Mouse (Mus musculus) ES-Bruce4 (cell line): ENCODE measurements around the gene Dcaf17. TPM values are rescaled to one million over a fixed set of nuclear protein-coding genes. Genes with fewer than 3 reads are reported as not detected.

Experiments used
- H3K27ac ChIP-seq: 2 replicates; pipeline ENCODE4 v1.5.1; 2012; ENCODE audit warnings: low read length, inconsistent platforms; ENCODE audit not compliant: insufficient read depth
- H3K27me3 ChIP-seq: 2 replicates; pipeline ENCODE4 v1.6.1; 2012; ENCODE audit warnings: mild to moderate bottlenecking, low read length, inconsistent platforms; ENCODE audit not compliant: control insufficient read depth, poor library complexity, insufficient read depth, severe bottlenecking
- H3K36me3 ChIP-seq: 2 replicates; pipeline ENCODE4 v1.6.1; 2012; ENCODE audit warnings: inconsistent platforms, mild to moderate bottlenecking, low read length, moderate library complexity; ENCODE audit not compliant: control insufficient read depth, poor library complexity, insufficient read depth, severe bottlenecking
- H3K4me1 ChIP-seq: one replicate; pipeline ENCODE4 v1.8.1; 2011; ENCODE audit warnings: low read length; ENCODE audit not compliant: control insufficient read depth, insufficient read depth
- H3K4me3 ChIP-seq: 2 replicates; pipeline ENCODE4 v1.5.1; 2011; ENCODE audit warnings: low read depth, mild to moderate bottlenecking, low read length
- H3K9ac ChIP-seq: 2 replicates; pipeline ENCODE4 v1.6.1; 2012; ENCODE audit warnings: low read depth, mild to moderate bottlenecking, inconsistent platforms; ENCODE audit not compliant: poor library complexity, severe bottlenecking
- H3K9me3 ChIP-seq: replicated peaks from 2 replicates; pipeline ENCODE4 v1.6.1; 2012; ENCODE audit warnings: mild to moderate bottlenecking, low read length, inconsistent platforms; ENCODE audit not compliant: control insufficient read depth, poor library complexity, insufficient read depth, severe bottlenecking
- CTCF ChIP-seq: IDR thresholded peaks from one replicate; pipeline ENCODE4 v1.8.1; 2011; ENCODE audit warnings: low read depth, low read length
- EP300 ChIP-seq: IDR thresholded peaks from 2 replicates; pipeline ENCODE4 v1.6.1; 2011; ENCODE audit warnings: low read depth, low read length; ENCODE audit not compliant: insufficient read depth
- POLR2A ChIP-seq: IDR thresholded peaks from one replicate; pipeline ENCODE4 v1.8.1; 2011; ENCODE audit warnings: low read length; ENCODE audit not compliant: insufficient read depth
- polyA plus RNA-seq: library from polyadenylated mRNA; stranded (reverse); fragments of >200 nt; gene quantifications from 2 replicates; pipeline ENCODE4 v1.2.4, GENCODE M21; 2011; ENCODE audit warnings: low read depth; ENCODE audit not compliant: missing spikeins, insufficient read depth, insufficient read length

The Dcaf17 gene
- polyA plus RNA-seq, 1 experiment = 52.8 TPM

DNA sequence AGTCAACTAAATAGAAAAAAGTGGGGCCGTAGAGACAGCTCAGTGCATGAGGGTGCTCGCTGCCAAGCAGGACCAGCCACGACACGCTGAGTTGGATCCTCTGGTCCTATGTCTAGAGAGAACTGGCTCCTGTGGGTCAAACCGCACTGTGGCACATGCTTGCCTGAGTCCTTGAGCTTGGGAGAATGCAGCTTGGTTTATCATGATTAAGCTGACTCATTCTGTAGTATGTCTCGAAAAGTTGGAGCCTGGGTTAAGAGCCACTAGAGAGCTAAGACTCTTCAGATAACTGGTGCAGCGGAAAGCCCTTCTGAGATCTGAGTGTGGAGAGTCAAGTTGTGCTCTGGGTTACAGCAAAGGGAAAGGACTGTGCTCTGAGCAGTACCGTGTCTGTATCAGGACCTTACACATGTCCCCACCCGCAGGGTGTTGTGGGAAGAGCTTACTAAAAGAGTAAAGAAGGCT is 78.9 kb downstream of the Dcaf17 start:
- Histone ChIP-seq H3K27me3 (no peaks in the 10 kb centered on the region), H3K27ac (no peak overlapping the region), H3K9ac (no peak overlapping the region), H3K4me1 (no peaks in the 10 kb centered on the region), H3K9me3 (no peaks in the 10 kb centered on the region), H3K4me3 (no peak overlapping the region), H3K36me3 (no peaks in the 10 kb centered on the region)
- TF ChIP-seq CTCF (no peak), POLR2A (no peak), EP300 (no peak)

DNA sequence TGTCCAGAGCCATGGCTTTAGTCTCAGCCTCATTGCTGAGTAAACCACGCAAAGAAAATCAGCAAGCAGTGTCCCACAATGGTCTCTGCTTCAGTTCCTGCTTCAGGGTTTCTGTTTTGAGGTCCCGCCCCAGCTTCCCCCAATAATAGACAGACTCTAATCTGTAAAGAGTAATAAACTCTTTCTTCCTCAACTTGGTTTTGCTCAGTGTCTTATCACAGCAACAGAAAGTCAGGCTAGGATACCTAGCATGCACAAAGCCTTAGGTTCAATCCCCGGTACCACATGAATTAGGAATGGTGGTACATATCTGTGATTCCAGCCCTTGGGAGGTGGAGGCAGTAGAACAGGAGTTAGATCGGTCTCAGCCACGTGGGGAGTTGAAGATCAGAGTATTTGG is 79.7 kb downstream of the Dcaf17 start:
- H3K27me3 ChIP-seq = no peaks in the 10 kb centered on the region
- H3K9ac ChIP-seq = no peak overlapping the region
- TF ChIP-seq CTCF (no peak), EP300 (no peak), POLR2A (no peak)
- no peaks in the 10 kb centered on the region for H3K9me3 ChIP-seq
- H3K4me1 ChIP-seq = no peaks in the 10 kb centered on the region
- no peak overlapping the region for H3K27ac ChIP-seq
- H3K36me3 ChIP-seq = no peaks in the 10 kb centered on the region
- H3K4me3 ChIP-seq = no peak overlapping the region

DNA sequence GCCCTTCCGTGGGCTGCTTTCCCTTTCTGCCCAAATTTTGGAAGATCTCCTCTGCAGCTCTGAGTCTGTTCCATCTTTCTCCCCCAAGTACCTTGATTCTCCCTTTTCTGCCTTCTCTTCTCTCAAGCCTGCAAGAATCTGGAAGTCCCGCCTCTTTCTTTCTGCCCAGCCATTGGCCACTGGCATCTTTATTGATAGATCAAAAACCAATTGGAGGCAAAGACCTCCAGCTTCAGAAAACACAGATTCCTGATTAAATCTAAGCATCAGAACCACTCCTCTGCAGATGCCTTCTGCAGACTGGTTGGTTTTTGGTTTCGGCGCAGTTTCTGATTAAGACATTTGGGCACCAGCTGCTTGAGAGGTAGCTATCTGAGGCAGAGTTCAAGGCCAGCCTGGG is 85.5 kb downstream of the Dcaf17 start:
- Histone ChIP-seq H3K36me3 (no peaks in the 10 kb centered on the region), H3K27me3 (no peaks in the 10 kb centered on the region), H3K4me3 (peak overlapping the region; percentile 22), H3K9me3 (no peaks in the 10 kb centered on the region), H3K27ac (no peak overlapping the region), H3K9ac (no peak overlapping the region), H3K4me1 (peaks cover 1% of the 10 kb centered on the region)
- TF ChIP-seq CTCF (no peak), POLR2A (no peak), EP300 (no peak)

DNA sequence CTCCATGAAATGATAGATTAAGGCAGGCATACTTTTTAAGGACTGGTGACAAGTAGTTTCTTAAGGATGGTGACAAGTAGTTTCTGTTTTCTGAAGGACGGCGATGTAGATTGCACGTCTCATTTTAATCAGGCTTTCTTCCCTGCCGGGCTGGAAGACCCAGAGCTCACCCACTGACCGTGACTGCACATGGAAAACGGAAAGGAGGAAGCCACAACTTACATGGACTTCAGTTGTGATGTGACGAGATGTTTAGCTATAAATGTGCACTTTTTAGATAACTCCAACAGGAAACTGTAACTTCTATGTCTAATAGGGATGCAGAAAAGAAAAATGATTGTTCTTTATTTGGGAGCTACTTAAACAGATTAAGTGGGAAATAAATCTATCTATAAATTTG is 87.3 kb downstream of the Dcaf17 start:
- H3K9me3 ChIP-seq = no peaks in the 10 kb centered on the region
- H3K27ac ChIP-seq = no peak overlapping the region
- peaks cover 1% of the 10 kb centered on the region for H3K4me1 ChIP-seq
- no peak for TF ChIP-seq CTCF
- TF ChIP-seq EP300 = no peak
- no peak for TF ChIP-seq POLR2A
- H3K4me3 ChIP-seq = no peak overlapping the region
- no peaks in the 10 kb centered on the region for H3K36me3 ChIP-seq
- H3K27me3 ChIP-seq = no peaks in the 10 kb centered on the region
- H3K9ac ChIP-seq = no peak overlapping the region

DNA sequence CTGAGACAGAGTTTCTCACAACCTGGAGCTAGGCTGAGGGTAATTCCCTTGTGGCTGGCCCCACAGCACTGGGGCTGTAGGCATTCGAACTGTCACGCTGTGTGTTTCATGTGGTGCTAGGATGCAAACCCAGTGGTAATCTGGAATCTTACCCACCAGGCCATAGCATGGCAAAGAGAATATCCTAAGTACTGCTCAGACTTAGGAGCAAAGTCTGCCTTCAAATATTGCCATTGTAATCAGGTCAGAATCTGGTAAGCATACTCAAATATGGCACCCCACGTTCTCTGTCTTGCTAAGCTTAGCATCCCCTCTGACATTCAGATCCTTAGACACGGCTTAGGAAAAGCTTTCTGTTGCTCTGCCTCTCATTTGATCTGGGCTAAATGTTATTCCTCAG is 90.7 kb downstream of the Dcaf17 start:
- peaks cover 1% of the 10 kb centered on the region for H3K4me1 ChIP-seq

DNA sequence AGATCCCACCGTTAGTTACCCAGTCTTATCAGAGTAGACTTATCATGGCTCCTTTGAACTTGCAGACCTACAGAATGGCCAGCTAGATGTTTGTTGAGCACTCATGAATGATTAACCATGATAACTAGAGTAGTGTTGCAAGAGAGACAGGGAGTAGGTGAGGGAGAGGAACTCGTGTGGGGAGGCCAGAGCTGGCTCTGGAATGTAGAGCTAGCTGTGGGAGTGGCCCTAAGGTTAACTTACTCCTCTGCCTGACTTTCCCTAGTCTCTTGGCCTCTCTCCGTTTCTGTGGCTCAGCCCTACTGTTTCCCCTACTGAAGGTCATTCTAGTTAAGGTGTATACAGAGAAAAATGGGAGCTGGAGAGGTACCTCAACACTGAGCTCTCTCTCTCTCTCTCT is 91.1 kb downstream of the Dcaf17 start:
- Histone ChIP-seq H3K27ac (no peak overlapping the region), H3K9me3 (no peaks in the 10 kb centered on the region), H3K27me3 (no peaks in the 10 kb centered on the region), H3K4me3 (no peak overlapping the region), H3K9ac (no peak overlapping the region), H3K36me3 (no peaks in the 10 kb centered on the region), H3K4me1 (no peaks in the 10 kb centered on the region)
- TF ChIP-seq POLR2A = no peak
- TF ChIP-seq EP300 = no peak
- no peak for TF ChIP-seq CTCF

More for the DNA sequence above, 90.7 kb downstream of the Dcaf17 start:
- TF ChIP-seq POLR2A = no peak
- TF ChIP-seq EP300 = no peak
- TF ChIP-seq CTCF = no peak
- Histone ChIP-seq H3K36me3 (no peaks in the 10 kb centered on the region), H3K27ac (no peak overlapping the region), H3K27me3 (no peaks in the 10 kb centered on the region), H3K9ac (no peak overlapping the region), H3K9me3 (no peaks in the 10 kb centered on the region), H3K4me3 (no peak overlapping the region)
